Mouse (Mus musculus): ENCODE results near the gene 1700024P04Rik.

DNA sequence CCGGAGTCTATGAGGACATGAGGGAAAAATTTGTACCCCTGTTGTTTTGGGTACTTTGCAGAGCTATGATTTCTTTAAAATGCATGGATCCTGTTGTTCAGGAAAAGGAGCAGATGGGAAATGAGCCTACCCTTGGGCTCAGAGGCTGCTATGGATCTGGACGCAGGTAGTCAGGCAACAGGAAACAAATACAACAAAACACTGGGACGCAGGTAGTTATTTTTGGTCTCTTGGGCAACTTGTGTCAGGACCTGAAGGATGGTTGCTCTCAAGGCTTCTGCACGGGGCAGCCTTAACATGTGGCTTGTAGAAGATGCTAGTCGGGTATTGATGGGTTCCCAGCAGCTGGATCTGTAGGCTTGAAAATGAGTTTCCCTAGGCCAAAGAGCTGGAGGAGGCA lies 23.6 kb upstream of the 1700024P04Rik start:
- no peak for TF ChIP-seq POLR2A (IDR thresholded peaks at IDR 0.05; ENCODE audit: low read depth, low read length)
- TF ChIP-seq CTCF (IDR thresholded peaks at IDR 0.05; ENCODE audit: extremely low read depth, insufficient read length, insufficient replicate concordance, low read depth, low read length) = no peak
